In the genomic region with DNA sequence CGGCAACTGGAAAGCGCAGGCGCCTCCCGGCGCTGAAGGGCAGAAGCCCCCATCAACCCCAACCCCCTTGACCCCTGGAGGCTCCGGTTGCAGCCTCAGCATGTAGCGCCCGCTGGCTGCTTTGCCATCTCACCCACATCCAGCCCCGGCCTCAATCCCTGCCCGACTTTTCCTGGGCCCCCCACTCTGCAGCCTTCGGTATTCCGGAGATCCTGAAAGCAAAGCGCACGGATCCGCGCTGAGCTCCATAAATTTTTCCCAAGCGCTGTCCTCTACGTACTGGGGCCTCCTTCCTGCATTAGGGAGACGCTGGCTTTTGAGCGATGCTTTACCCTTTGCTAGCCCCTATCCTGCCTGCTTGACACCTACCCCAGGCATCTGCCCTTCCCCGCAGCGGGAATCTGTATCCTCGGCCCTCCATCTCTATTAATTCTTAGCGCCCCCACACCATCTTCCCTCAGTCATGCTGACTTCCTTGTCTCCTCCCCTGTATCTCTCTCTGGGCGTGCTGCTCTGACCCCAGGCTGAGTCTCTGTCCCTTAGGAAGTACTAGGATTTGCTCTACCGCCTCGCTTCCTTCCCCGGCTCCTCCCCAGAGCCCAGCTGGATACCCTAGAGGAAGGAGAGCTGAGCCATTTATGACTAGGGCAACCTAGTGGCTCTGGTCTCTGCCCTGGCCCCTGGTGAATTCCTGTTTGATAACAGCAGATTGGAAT, we compare ENCODE assay signal across 9 mouse cellular contexts. TPM values are rescaled to one million over a fixed set of nuclear protein-coding genes. Genes with fewer than 3 reads are reported as not detected.
DNase-seq lines count a peak whose midpoint lies in the region; ATAC-seq and TF ChIP-seq lines count a peak whose summit lies in the region.
"Had no signal": no experiment of that assay in that cellular context is flagged by ENCODE, and none has a peak within 500 bp of the region (broad histone marks: within the 10 kb centered on the region; RNA-seq: fewer than 3 reads in every experiment).

No protein-coding gene starts in this region.

- DNase-seq in gastrocnemius, adult 2 months, result no peak
- DNase-seq in gastrocnemius, adult 18-20 months (ENCODE audit: low spot score), result no peak
- peak; percentile 78 for DNase-seq in R1 (ENCODE audit: low read depth, low spot score)
- DNase-seq in forebrain, embryonic 11.5 days (ENCODE audit: low spot score), result peak; percentile 67
- DNase-seq in kidney, adult 9 months, result peak; percentile 45
- peak; percentile 66 for DNase-seq in midbrain, embryonic 14.5 days
- no peak for DNase-seq in ovary, postnatal 14 days (ENCODE audit: low spot score)

- no peaks in the 10 kb centered on the region for H3K9me3 ChIP-seq in forebrain, embryonic 11.5 days (ENCODE audit: control insufficient read depth, low read length)
- no peaks in the 10 kb centered on the region for H3K9me3 ChIP-seq in midbrain, embryonic 14.5 days (ENCODE audit: control insufficient read depth, low read length)

- ATAC-seq in forebrain, embryonic 11.5 days (replicated peaks; ENCODE audit: low FRiP score), result peak; percentile 17; the same call in 1 of the 2 replicates
- ATAC-seq in midbrain, embryonic 14.5 days (ENCODE audit: low FRiP score, low TSS enrichment), result peak; percentile 21; the same call in 1 of the 2 replicates
- ATAC-seq in CD4-positive, CD25-positive, alpha-beta regulatory T cell, adult 4 months, result no peak

- no peak for TF ChIP-seq CTCF in gastrocnemius, adult 2 months (IDR thresholded peaks at IDR 0.05)

- peak overlapping the region; percentile 100 for H3K4me2 ChIP-seq in forebrain, embryonic 11.5 days (ENCODE audit: low read depth, low read length, severe bottlenecking)
- peak overlapping the region; percentile 90 for H3K4me2 ChIP-seq in midbrain, embryonic 14.5 days (ENCODE audit: low read length)

- H3K4me3 ChIP-seq in gastrocnemius, adult 2 months, result peak overlapping the region; percentile 78
- peak overlapping the region; percentile 59 for H3K4me3 ChIP-seq in forebrain, embryonic 11.5 days (ENCODE audit: low read depth, low read length)
- H3K4me3 ChIP-seq in midbrain, embryonic 14.5 days (replicated peaks; ENCODE audit: low read depth, low read length), result peak overlapping the region; percentile 67

- intact Hi-C loops in gastrocnemius, adult 2 months (cut with DNase I), result no loop called here

- no peaks in the 10 kb centered on the region for H3K36me3 ChIP-seq in forebrain, embryonic 11.5 days (ENCODE audit: control insufficient read depth, insufficient read depth, low read length)
- H3K36me3 ChIP-seq in midbrain, embryonic 14.5 days (ENCODE audit: control insufficient read depth, insufficient read depth, low read length), result no peaks in the 10 kb centered on the region

- peak overlapping the region; percentile 73 for H3K9ac ChIP-seq in forebrain, embryonic 11.5 days (ENCODE audit: low read length)
- H3K9ac ChIP-seq in midbrain, embryonic 14.5 days (replicated peaks; ENCODE audit: low read length), result peak overlapping the region; percentile 79

- H3K27me3 ChIP-seq in forebrain, embryonic 11.5 days (ENCODE audit: control insufficient read depth, insufficient read depth, low read length), result peaks cover 17% of the 10 kb centered on the region
- H3K27me3 ChIP-seq in midbrain, embryonic 14.5 days (ENCODE audit: control insufficient read depth, insufficient read depth, low read length), result peaks cover 12% of the 10 kb centered on the region

- WGBS in forebrain, embryonic 11.5 days, result under 1% methylated on average over 27 of the region's 28 CpGs
- WGBS in midbrain, embryonic 14.5 days, result under 1% methylated on average over 28 of the region's 28 CpGs

- peak overlapping the region; percentile 99 for H3K27ac ChIP-seq in gastrocnemius, adult 2 months
- H3K27ac ChIP-seq in forebrain, embryonic 11.5 days (ENCODE audit: low read depth, low read length), result no peak overlapping the region
- peak overlapping the region; percentile 82 for H3K27ac ChIP-seq in midbrain, embryonic 14.5 days (replicated peaks; ENCODE audit: low read depth, low read length)

- peaks cover 16% of the 10 kb centered on the region; the same call in 1 of the 2 replicates for H3K4me1 ChIP-seq in forebrain, embryonic 11.5 days (replicated peaks; ENCODE audit: control insufficient read depth, insufficient read depth, low read length)
- peaks cover 41% of the 10 kb centered on the region for H3K4me1 ChIP-seq in midbrain, embryonic 14.5 days (ENCODE audit: control insufficient read depth, insufficient read depth, low read length)

RNA-seq across cellular contexts. Expression of a gene that starts 7.4 kb away (rescaled TPM):
- 100 to 1,000 TPM; 268 to 311 TPM for total RNA-seq in gastrocnemius, adult 2 months (2021)
- 100 to 1,000 TPM; 255 to 257 TPM for total RNA-seq in gastrocnemius, adult 18-20 months (2021)
- polyA plus RNA-seq in forebrain, embryonic 11.5 days (2014; fragmentation: Nextera tagmentation; extraction: Ambion mirVana), result 14.1 and 16.0 TPM in 2 replicates
- polyA plus RNA-seq in midbrain, embryonic 14.5 days (2014; fragmentation: Nextera tagmentation; extraction: Ambion mirVana), result 15.6 and 19.4 TPM in 2 replicates
- under 1 TPM in 1 of 2 experiments, not detected in 1; 0.03 TPM for polyA plus RNA-seq in CD4-positive, CD25-positive, alpha-beta regulatory T cell, adult 4 months (2017; shearing (Covaris generic))

RNA-seq across cellular contexts. Expression of a gene that starts 22.4 kb away (rescaled TPM):
- total RNA-seq in gastrocnemius, adult 2 months (2021), result 1,000 to 10,000 TPM; 2,035 to 2,198 TPM
- total RNA-seq in gastrocnemius, adult 18-20 months (2021), result 1,000 to 10,000 TPM; 2,427 to 2,600 TPM
- polyA plus RNA-seq in forebrain, embryonic 11.5 days (2014; fragmentation: Nextera tagmentation; extraction: Ambion mirVana), result 0.86 and 1.5 TPM in 2 replicates
- 0.32 and 1.4 TPM in 2 replicates for polyA plus RNA-seq in midbrain, embryonic 14.5 days (2014; fragmentation: Nextera tagmentation; extraction: Ambion mirVana)
- polyA plus RNA-seq in CD4-positive, CD25-positive, alpha-beta regulatory T cell, adult 4 months (2017; shearing (Covaris generic)), result not detected
- total RNA-seq: hematopoietic stem cell, adult 5-6 weeks had no signal

RNA-seq across cellular contexts. Expression of a gene that starts 53.2 kb away (rescaled TPM):
- total RNA-seq in gastrocnemius, adult 2 months (2021), result 10 to 100 TPM; 41.1 to 42.7 TPM
- 10 to 100 TPM; 37.3 to 44.6 TPM for total RNA-seq in gastrocnemius, adult 18-20 months (2021)
- polyA plus RNA-seq in forebrain, embryonic 11.5 days (2014; fragmentation: Nextera tagmentation; extraction: Ambion mirVana), result 46.3 and 47.2 TPM in 2 replicates
- polyA plus RNA-seq in midbrain, embryonic 14.5 days (2014; fragmentation: Nextera tagmentation; extraction: Ambion mirVana), result 75.7 and 75.9 TPM in 2 replicates
- 10 to 100 TPM; 57.0 to 91.3 TPM for polyA plus RNA-seq in CD4-positive, CD25-positive, alpha-beta regulatory T cell, adult 4 months (2017; shearing (Covaris generic))

Comparison
In these comparisons a context has a peak if more than half of its experiments do, and no peak if none do; other contexts are left out.
1. DNase-seq: peak in R1 (single experiment), forebrain, embryonic 11.5 days (single experiment), kidney, adult 9 months (single experiment) and midbrain, embryonic 14.5 days (single experiment); none in gastrocnemius, adult 2 months (single experiment), gastrocnemius, adult 18-20 months (single experiment) and ovary, postnatal 14 days (single experiment).
2. RNA of a gene that starts 7.4 kb away (polyA plus RNA-seq): 15.6 to 19.4 TPM in midbrain, embryonic 14.5 days and 14.1 to 16.0 TPM in forebrain, embryonic 11.5 days; 0.03 TPM in CD4-positive, CD25-positive, alpha-beta regulatory T cell, adult 4 months; every median in the first group is over 10 times any median in the second.
3. Peak in every context shown above with its lines, with median percentiles within 50 percentile points of each other: H3K4me3 ChIP-seq.